ENCODE assay signal across 13 mouse cellular contexts in the genomic region with DNA sequence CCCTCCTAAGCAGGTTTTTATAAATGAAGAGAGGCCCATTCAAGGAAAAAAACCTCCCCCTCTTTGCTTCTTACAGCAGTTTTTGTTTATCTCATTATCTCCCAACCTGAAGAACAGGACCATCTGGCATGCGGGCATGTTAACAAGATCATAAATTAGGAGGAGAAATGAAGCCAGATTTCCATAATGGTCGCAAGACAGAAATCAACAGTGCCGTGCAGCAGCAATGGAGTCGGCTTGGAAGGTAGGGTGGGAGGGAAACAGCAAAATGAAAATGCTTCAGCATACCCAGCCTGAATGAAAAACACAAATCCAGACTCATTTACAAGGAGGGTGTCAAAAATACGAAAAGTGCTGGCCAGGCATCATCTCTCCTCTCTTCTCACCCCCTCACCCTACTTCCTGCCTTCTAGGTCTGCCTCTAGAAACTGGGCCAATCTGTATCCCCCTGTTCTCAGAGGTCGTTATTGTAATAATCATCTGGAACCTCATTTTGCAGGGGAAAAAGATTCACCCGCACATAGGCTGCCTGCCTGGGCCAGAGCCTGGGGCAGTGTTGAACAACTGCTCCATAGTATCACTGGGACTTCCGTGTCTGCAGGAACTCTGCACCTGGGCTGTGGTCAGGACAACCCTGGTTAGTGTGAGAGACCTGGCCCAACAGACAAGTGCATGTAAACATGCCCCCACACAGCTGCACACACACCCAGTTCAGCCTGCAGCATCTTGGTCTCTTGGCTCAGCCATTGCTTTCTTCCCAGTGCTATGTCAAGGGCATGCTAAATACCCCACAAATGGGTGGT.
DNase-seq lines count a peak whose midpoint lies in the region; ATAC-seq and TF ChIP-seq lines count a peak whose summit lies in the region.
"Had no signal": no experiment of that assay in that cellular context is flagged by ENCODE, and none has a peak within 500 bp of the region (broad histone marks: within the 10 kb centered on the region; RNA-seq: fewer than 3 reads in every experiment).

No protein-coding gene starts in this region.

- no peaks in the 10 kb centered on the region for H3K36me3 ChIP-seq in midbrain, postnatal 0 days (ENCODE audit: insufficient read depth, low read length)
- no peaks in the 10 kb centered on the region for H3K36me3 ChIP-seq in midbrain, embryonic 16.5 days (ENCODE audit: control insufficient read depth, insufficient read depth, low read length)
- H3K36me3 ChIP-seq in hindbrain, postnatal 0 days (ENCODE audit: insufficient read depth, low read length), result no peaks in the 10 kb centered on the region
- H3K36me3 ChIP-seq: liver, embryonic 12.5 days had no signal

- DNase-seq in frontal cortex, adult 2 months (ENCODE audit: extremely low spot score in 1 of 2, low spot score in 1 of 2), result peak; percentile 7 to 33
- DNase-seq in frontal cortex, postnatal 14 days (ENCODE audit: low spot score in 2 of 2), result no peak
- peak; percentile 45 for DNase-seq in midbrain, postnatal 0 days (ENCODE audit: low spot score)
- peak; percentile 48 for DNase-seq in hindbrain, postnatal 0 days (ENCODE audit: low spot score)
- DNase-seq in right cerebral cortex, postnatal 36 days (ENCODE audit: low spot score in 2 of 2), result peak; percentile 6 to 12
- DNase-seq in thymus, postnatal 14 days, result no peak
- DNase-seq: heart, postnatal 14 days; kidney, adult 18-20 months; thymus, postnatal 4 days had no signal

- H3K4me1 ChIP-seq in midbrain, postnatal 0 days (ENCODE audit: insufficient read depth, low read length), result no peaks in the 10 kb centered on the region
- no peaks in the 10 kb centered on the region for H3K4me1 ChIP-seq in midbrain, embryonic 16.5 days (ENCODE audit: control insufficient read depth, insufficient read depth, low read length)
- peaks cover 14% of the 10 kb centered on the region; the same call in 1 of the 2 replicates for H3K4me1 ChIP-seq in hindbrain, postnatal 0 days (ENCODE audit: insufficient read depth, low read length)
- H3K4me1 ChIP-seq: liver, embryonic 12.5 days had no signal

- H3K4me3 ChIP-seq in midbrain, postnatal 0 days (ENCODE audit: low read depth, low read length), result no peak overlapping the region
- no peak overlapping the region for H3K4me3 ChIP-seq in midbrain, embryonic 16.5 days (ENCODE audit: low read depth, low read length)
- no peak overlapping the region for H3K4me3 ChIP-seq in hindbrain, postnatal 0 days (ENCODE audit: low read length)
- H3K4me3 ChIP-seq: erythroblast, embryonic 14.5 days; liver, embryonic 12.5 days had no signal

- WGBS in midbrain, postnatal 0 days, result 65% methylated on average over 8 of the region's 8 CpGs
- 52% methylated on average over 8 of the region's 8 CpGs for WGBS in midbrain, embryonic 16.5 days
- 38% methylated on average over 8 of the region's 8 CpGs for WGBS in hindbrain, postnatal 0 days

- H3K9ac ChIP-seq in midbrain, postnatal 0 days (replicated peaks; ENCODE audit: low read length, poor library complexity, severe bottlenecking), result no peak overlapping the region
- no peak overlapping the region for H3K9ac ChIP-seq in midbrain, embryonic 16.5 days (ENCODE audit: low read depth, low read length)
- H3K9ac ChIP-seq in hindbrain, postnatal 0 days (replicated peaks; ENCODE audit: low read length), result no peak overlapping the region
- H3K9ac ChIP-seq: liver, embryonic 12.5 days had no signal

- no peaks in the 10 kb centered on the region for H3K9me3 ChIP-seq in midbrain, postnatal 0 days (ENCODE audit: low read length)
- H3K9me3 ChIP-seq in midbrain, embryonic 16.5 days (replicated peaks; ENCODE audit: control insufficient read depth, low read length, poor library complexity, severe bottlenecking), result no peaks in the 10 kb centered on the region
- H3K9me3 ChIP-seq in hindbrain, postnatal 0 days (ENCODE audit: low read length), result no peaks in the 10 kb centered on the region
- H3K9me3 ChIP-seq: liver, embryonic 12.5 days had no signal

- H3K27ac ChIP-seq in midbrain, postnatal 0 days (ENCODE audit: low read depth, low read length), result no peak overlapping the region; the same call in 1 of the 2 replicates
- H3K27ac ChIP-seq in midbrain, embryonic 16.5 days (ENCODE audit: low read length), result no peak overlapping the region
- 0 out of 2 replicates have a peak overlapping the region, but pooled peaks have one; percentile 36 for H3K27ac ChIP-seq in hindbrain, postnatal 0 days
- H3K27ac ChIP-seq: liver, embryonic 12.5 days had no signal

- no peak overlapping the region for H3K4me2 ChIP-seq in midbrain, postnatal 0 days (ENCODE audit: low read depth, low read length, poor library complexity, severe bottlenecking)
- no peak overlapping the region for H3K4me2 ChIP-seq in midbrain, embryonic 16.5 days (ENCODE audit: low read length)
- H3K4me2 ChIP-seq in hindbrain, postnatal 0 days (ENCODE audit: low read depth, low read length), result no peak overlapping the region
- H3K4me2 ChIP-seq: liver, embryonic 12.5 days had no signal

- ATAC-seq in midbrain, postnatal 0 days (ENCODE audit: low FRiP score), result no peak
- no peak for ATAC-seq in midbrain, embryonic 16.5 days
- ATAC-seq in hindbrain, postnatal 0 days, result no peak
- ATAC-seq in erythroid progenitor cell, adult 5-6 weeks (replicated peaks; ENCODE audit: low FRiP score, poor library complexity, severe bottlenecking), result no peak
- ATAC-seq: liver, embryonic 12.5 days had no signal

- TF ChIP-seq CTCF in midbrain, postnatal 0 days (IDR thresholded peaks at IDR 0.05), result no peak
- TF ChIP-seq CTCF in hindbrain, postnatal 0 days (IDR thresholded peaks at IDR 0.05; ENCODE audit: low read depth), result no peak

- H3K27me3 ChIP-seq in midbrain, postnatal 0 days (ENCODE audit: insufficient read depth, low read length), result no peaks in the 10 kb centered on the region
- no peaks in the 10 kb centered on the region for H3K27me3 ChIP-seq in midbrain, embryonic 16.5 days (ENCODE audit: control insufficient read depth, insufficient read depth, low read depth, low read length)
- no peaks in the 10 kb centered on the region for H3K27me3 ChIP-seq in hindbrain, postnatal 0 days (ENCODE audit: insufficient read depth, low read length)
- H3K27me3 ChIP-seq: liver, embryonic 12.5 days had no signal

Comparison
In these comparisons a context has a peak if more than half of its experiments do, and no peak if none do; other contexts are left out.
1. DNase-seq: peak in frontal cortex, adult 2 months (2 of 2), midbrain, postnatal 0 days (single experiment), hindbrain, postnatal 0 days (single experiment) and right cerebral cortex, postnatal 36 days (2 of 2); none in frontal cortex, postnatal 14 days (0 of 2) and thymus, postnatal 14 days (single experiment).